ENCODE assay signal across 10 mouse cellular contexts in genomic region chr7:67217025-67217424, GRCm38 (mm10). TPM values are rescaled to one million over a fixed set of nuclear protein-coding genes. Genes with fewer than 3 reads are reported as not detected.
DNase-seq lines count a peak whose midpoint lies in the region; ATAC-seq and TF ChIP-seq lines count a peak whose summit lies in the region.
"Had no signal": no experiment of that assay in that cellular context is flagged by ENCODE, and none has a peak within 500 bp of the region (broad histone marks: within the 10 kb centered on the region; RNA-seq: fewer than 3 reads in every experiment).

No protein-coding gene starts in this region.

- no peak overlapping the region for H3K4me2 ChIP-seq in heart, embryonic 11.5 days
- no peak overlapping the region for H3K4me2 ChIP-seq in embryonic facial prominence, embryonic 11.5 days (ENCODE audit: low read depth, low read length)
- H3K4me2 ChIP-seq in neural tube, embryonic 11.5 days (ENCODE audit: low read depth): no peak overlapping the region
- H3K4me2 ChIP-seq: embryonic facial prominence, embryonic 15.5 days had no signal

- no peak for ATAC-seq in heart, embryonic 11.5 days (replicated peaks; ENCODE audit: insufficient number of reproducible peaks, low FRiP score, low TSS enrichment)
- ATAC-seq in embryonic facial prominence, embryonic 11.5 days (replicated peaks; ENCODE audit: insufficient number of reproducible peaks, low FRiP score, low TSS enrichment, low read depth): no peak
- no peak for ATAC-seq in neural tube, embryonic 11.5 days (ENCODE audit: insufficient read depth, low FRiP score, low TSS enrichment)

- no peaks in the 10 kb centered on the region for H3K9me3 ChIP-seq in heart, embryonic 11.5 days (replicated peaks; ENCODE audit: control insufficient read depth, low read length)
- H3K9me3 ChIP-seq in embryonic facial prominence, embryonic 11.5 days (replicated peaks; ENCODE audit: control insufficient read depth, low read length): no peaks in the 10 kb centered on the region
- H3K9me3 ChIP-seq in limb, embryonic 10.5 days (replicated peaks): no peaks in the 10 kb centered on the region
- no peaks in the 10 kb centered on the region for H3K9me3 ChIP-seq in neural tube, embryonic 11.5 days (ENCODE audit: control insufficient read depth, low read length)
- H3K9me3 ChIP-seq: embryonic facial prominence, embryonic 15.5 days had no signal

- peak; percentile 56 to 89 for DNase-seq in heart, adult 18-20 months
- DNase-seq in WW6 (ENCODE audit: low read depth, low spot score): peak; percentile 28
- DNase-seq in embryonic facial prominence, embryonic 11.5 days (ENCODE audit: low spot score): peak; percentile 53
- DNase-seq in limb, embryonic 10.5 days (ENCODE audit: low spot score): peak; percentile 69
- DNase-seq in neural tube, embryonic 11.5 days (ENCODE audit: low spot score): peak; percentile 57
- DNase-seq in thymus, postnatal 4 days: peak; percentile 92

- H3K27ac ChIP-seq in heart, embryonic 11.5 days (ENCODE audit: low read depth, low read length): no peak overlapping the region
- H3K27ac ChIP-seq in embryonic facial prominence, embryonic 11.5 days (replicated peaks; ENCODE audit: low read depth, low read length): no peak overlapping the region
- H3K27ac ChIP-seq in limb, embryonic 10.5 days: no peak overlapping the region
- H3K27ac ChIP-seq in neural tube, embryonic 11.5 days (ENCODE audit: low read depth, low read length): no peak overlapping the region
- H3K27ac ChIP-seq: embryonic facial prominence, embryonic 15.5 days; macrophage had no signal

- H3K4me3 ChIP-seq in heart, embryonic 11.5 days (ENCODE audit: low read depth, low read length): no peak overlapping the region
- no peak overlapping the region for H3K4me3 ChIP-seq in C2C12 (ENCODE audit: insufficient read depth, poor library complexity, severe bottlenecking)
- H3K4me3 ChIP-seq in embryonic facial prominence, embryonic 11.5 days (ENCODE audit: low read depth, low read length): no peak overlapping the region
- H3K4me3 ChIP-seq in limb, embryonic 10.5 days: no peak overlapping the region
- H3K4me3 ChIP-seq in neural tube, embryonic 11.5 days (ENCODE audit: low read depth, low read length): no peak overlapping the region
- H3K4me3 ChIP-seq: embryonic facial prominence, embryonic 15.5 days had no signal

- no peaks in the 10 kb centered on the region for H3K79me2 ChIP-seq in C2C12 (ENCODE audit: control insufficient read depth, insufficient read depth)

- peak; percentile 53 for TF ChIP-seq CTCF in C2C12 (IDR thresholded peaks at IDR 0.05; ENCODE audit: control insufficient read depth, insufficient read depth, insufficient read length)

- H3K4me1 ChIP-seq in heart, embryonic 11.5 days (ENCODE audit: control insufficient read depth, insufficient read depth, low read length): peaks cover 15% of the 10 kb centered on the region
- no peaks in the 10 kb centered on the region for H3K4me1 ChIP-seq in embryonic facial prominence, embryonic 11.5 days (ENCODE audit: control insufficient read depth, insufficient read depth, low read length)
- peaks cover 2% of the 10 kb centered on the region for H3K4me1 ChIP-seq in limb, embryonic 10.5 days
- H3K4me1 ChIP-seq in neural tube, embryonic 11.5 days (ENCODE audit: control insufficient read depth, insufficient read depth, low read length): no peaks in the 10 kb centered on the region

- H3K27me3 ChIP-seq in heart, embryonic 11.5 days (ENCODE audit: control insufficient read depth, insufficient read depth, low read length): no peaks in the 10 kb centered on the region
- H3K27me3 ChIP-seq in C2C12 (ENCODE audit: control insufficient read depth, insufficient read depth, insufficient read length): no peaks in the 10 kb centered on the region
- no peaks in the 10 kb centered on the region for H3K27me3 ChIP-seq in embryonic facial prominence, embryonic 11.5 days (ENCODE audit: control insufficient read depth, insufficient read depth, low read length)
- H3K27me3 ChIP-seq in limb, embryonic 10.5 days (ENCODE audit: low read depth, poor library complexity, severe bottlenecking): no peaks in the 10 kb centered on the region
- no peaks in the 10 kb centered on the region for H3K27me3 ChIP-seq in neural tube, embryonic 11.5 days (ENCODE audit: control insufficient read depth, insufficient read depth, low read length)
- H3K27me3 ChIP-seq: embryonic facial prominence, embryonic 15.5 days had no signal

- no peak overlapping the region for H3K9ac ChIP-seq in heart, embryonic 11.5 days (ENCODE audit: low read depth, low read length)
- no peak overlapping the region for H3K9ac ChIP-seq in embryonic facial prominence, embryonic 11.5 days (replicated peaks; ENCODE audit: low read length)
- H3K9ac ChIP-seq in neural tube, embryonic 11.5 days (ENCODE audit: low read length): no peak overlapping the region
- H3K9ac ChIP-seq: embryonic facial prominence, embryonic 15.5 days had no signal

- H3K36me3 ChIP-seq in heart, embryonic 11.5 days (ENCODE audit: control insufficient read depth, insufficient read depth, low read length): no peaks in the 10 kb centered on the region
- H3K36me3 ChIP-seq in C2C12 (ENCODE audit: control insufficient read depth, insufficient read depth): no peaks in the 10 kb centered on the region
- no peaks in the 10 kb centered on the region for H3K36me3 ChIP-seq in embryonic facial prominence, embryonic 11.5 days (replicated peaks; ENCODE audit: control insufficient read depth, insufficient read depth, low read depth, low read length)
- no peaks in the 10 kb centered on the region for H3K36me3 ChIP-seq in limb, embryonic 10.5 days
- no peaks in the 10 kb centered on the region for H3K36me3 ChIP-seq in neural tube, embryonic 11.5 days (ENCODE audit: control insufficient read depth, insufficient read depth, low read length)
- H3K36me3 ChIP-seq: embryonic facial prominence, embryonic 15.5 days had no signal

- H3K79me3 ChIP-seq in C2C12 (ENCODE audit: low read depth): no peaks in the 10 kb centered on the region

- 74% methylated on average over 3 of the region's 3 CpGs for WGBS in heart, embryonic 11.5 days (ENCODE audit: insufficient replicate concordance)
- WGBS in embryonic facial prominence, embryonic 11.5 days: 65% methylated on average over 3 of the region's 3 CpGs
- 79% methylated on average over 3 of the region's 3 CpGs for WGBS in limb, embryonic 10.5 days
- WGBS in neural tube, embryonic 11.5 days: 75% methylated on average over 3 of the region's 3 CpGs

- no peak overlapping the region for H3ac ChIP-seq in C2C12 (ENCODE audit: control insufficient read depth, insufficient read length, low read depth)

TF ChIP-seq in C2C12, 6 proteins besides CTCF, POLR2A, EP300 and RAD21:
- TF ChIP-seq MAX (IDR thresholded peaks at IDR 0.05): no peak
- TF ChIP-seq MYOG (IDR thresholded peaks at IDR 0.05; ENCODE audit: control insufficient read depth, extremely low read depth, insufficient read length): no peak
- TF ChIP-seq FOSL1 (IDR thresholded peaks at IDR 0.05; ENCODE audit: insufficient read depth, low read length, poor library complexity, severe bottlenecking): no peak
- no peak for TF ChIP-seq MYOD1 (IDR thresholded peaks at IDR 0.05; ENCODE audit: control insufficient read depth, insufficient read length, low read depth)
- TF ChIP-seq USF1 (IDR thresholded peaks at IDR 0.05; ENCODE audit: low read depth): no peak
- no peak for TF ChIP-seq CEBPB (IDR thresholded peaks at IDR 0.05; ENCODE audit: low read depth)

RNA-seq across cellular contexts. Expression of gene Lysmd4, which starts 5.3 kb away (rescaled TPM):
- 10 to 100 TPM; 15.2 to 18.1 TPM for total RNA-seq in heart, adult 18-20 months (2021)
- polyA plus RNA-seq in heart, embryonic 11.5 days (2014; fragmentation: Nextera tagmentation; extraction: Ambion mirVana): 7.8 and 11.3 TPM in 2 replicates
- polyA plus RNA-seq in C2C12 (2012; fragmentation: generic; extraction: Trizol): 2.6 TPM
- polyA plus RNA-seq in embryonic facial prominence, embryonic 11.5 days (2014; fragmentation: Nextera tagmentation; extraction: Ambion mirVana): 11.8 and 12.7 TPM in 2 replicates
- 12.1 and 15.2 TPM in 2 replicates for polyA plus RNA-seq in limb, embryonic 10.5 days (2016; fragmentation: Nextera tagmentation; extraction: Ambion mirVana)
- polyA plus RNA-seq in neural tube, embryonic 11.5 days (2014; fragmentation: Nextera tagmentation; extraction: Ambion mirVana): 12.2 and 17.5 TPM in 2 replicates

Comparison
In these comparisons a context has a peak if more than half of its experiments do, and no peak if none do; other contexts are left out.
1. DNase-seq: peak in every context shown above with its lines; median percentile 92 in thymus, postnatal 4 days; 72 in heart, adult 18-20 months; 69 in limb, embryonic 10.5 days; 57 in neural tube, embryonic 11.5 days; 53 in embryonic facial prominence, embryonic 11.5 days; 28 in WW6.